Mouse (Mus musculus) ES-E14 (cell line): ENCODE data around the gene Gm20390.

Source experiments
- CHD2 ChIP-seq: IDR thresholded peaks from 2 replicates; pipeline ENCODE4 v1.6.1; 2014; ENCODE audit warnings: mild to moderate bottlenecking, low read depth, low read length, inconsistent platforms
- HCFC1 ChIP-seq: IDR thresholded peaks from 2 replicates; pipeline ENCODE4 v1.6.1; 2012; ENCODE audit warnings: low read length, inconsistent platforms, borderline replicate concordance; ENCODE audit not compliant: insufficient read depth
- MAFK ChIP-seq: IDR thresholded peaks from 2 replicates; pipeline ENCODE4 v1.6.1; 2014; ENCODE audit warnings: mild to moderate bottlenecking, low read depth, low read length, inconsistent platforms; ENCODE audit not compliant: insufficient read depth
- ZC3H11A ChIP-seq: IDR thresholded peaks from 2 replicates; pipeline ENCODE4 v1.6.1; 2012; ENCODE audit warnings: low read depth, mild to moderate bottlenecking, inconsistent platforms, low read length, borderline replicate concordance
- ZNF384 ChIP-seq: IDR thresholded peaks from 2 replicates; pipeline ENCODE4 v1.6.1; 2012; ENCODE audit warnings: low read depth, low read length, inconsistent platforms

GRCm38 (mm10) chr11:93965391-93965790, 2.7 kb downstream of the Gm20390 start:
- TF ChIP-seq ZNF384 (no peak), CHD2 (no peak), HCFC1 (no peak), MAFK (no peak), ZC3H11A (no peak)
